Comparison of ENCODE assay signal across 8 mouse cellular contexts in genomic region chr7:100928456-100928855, GRCm38 (mm10). TPM values are rescaled to one million over a fixed set of nuclear protein-coding genes. Genes with fewer than 3 reads are reported as not detected.
DNase-seq lines count a peak whose midpoint lies in the region; ATAC-seq and TF ChIP-seq lines count a peak whose summit lies in the region.

No protein-coding gene starts in this region.

- peak overlapping the region; percentile 96 for H3K4me2 ChIP-seq in heart, embryonic 11.5 days
- peak overlapping the region; percentile 89 for H3K4me2 ChIP-seq in midbrain, embryonic 15.5 days

- no peak for TF ChIP-seq CTCF in embryonic fibroblast, embryonic 13.5 days (IDR thresholded peaks at IDR 0.05; ENCODE audit: borderline replicate concordance, insufficient read depth, low read length)

- H3K27ac ChIP-seq in heart, embryonic 11.5 days (ENCODE audit: low read depth, low read length) = no peak overlapping the region
- H3K27ac ChIP-seq in embryonic fibroblast, embryonic 13.5 days (ENCODE audit: insufficient read depth, low read length) = no peak overlapping the region
- H3K27ac ChIP-seq in midbrain, embryonic 15.5 days = no peak overlapping the region

- no peak for ATAC-seq in heart, embryonic 11.5 days (replicated peaks; ENCODE audit: insufficient number of reproducible peaks, low FRiP score, low TSS enrichment)
- no peak for ATAC-seq in midbrain, embryonic 15.5 days (replicated peaks)

- H3K27me3 ChIP-seq in heart, embryonic 11.5 days (ENCODE audit: control insufficient read depth, insufficient read depth, low read length) = no peaks in the 10 kb centered on the region; the same call in 1 of the 2 replicates
- H3K27me3 ChIP-seq in midbrain, embryonic 15.5 days (replicated peaks) = peaks cover 51% of the 10 kb centered on the region

- intact Hi-C loops in heart, postnatal 14 days (cut with DNase I) = no loop called here

- H3K4me1 ChIP-seq in heart, embryonic 11.5 days (ENCODE audit: control insufficient read depth, insufficient read depth, low read length) = peaks cover 72% of the 10 kb centered on the region
- peaks cover 11% of the 10 kb centered on the region for H3K4me1 ChIP-seq in embryonic fibroblast, embryonic 13.5 days (ENCODE audit: control insufficient read depth, insufficient read depth, low read length)
- peaks cover 58% of the 10 kb centered on the region for H3K4me1 ChIP-seq in midbrain, embryonic 15.5 days

- no peak for TF ChIP-seq POLR2A in embryonic fibroblast, embryonic 13.5 days (IDR thresholded peaks at IDR 0.05; ENCODE audit: low read depth, low read length)

- H3K36me3 ChIP-seq in heart, embryonic 11.5 days (ENCODE audit: control insufficient read depth, insufficient read depth, low read length) = 0 out of 2 replicates have a peak, but pooled peaks cover under 1% of the 10 kb centered on the region
- no peaks in the 10 kb centered on the region for H3K36me3 ChIP-seq in midbrain, embryonic 15.5 days (replicated peaks)

- no peaks in the 10 kb centered on the region for H3K9me3 ChIP-seq in heart, embryonic 11.5 days (replicated peaks; ENCODE audit: control insufficient read depth, low read length)
- no peaks in the 10 kb centered on the region for H3K9me3 ChIP-seq in midbrain, embryonic 15.5 days

- no peak for DNase-seq in heart, postnatal 14 days
- DNase-seq in kidney, postnatal 10 days = peak; percentile 58
- DNase-seq in embryo, embryonic 9.5 days (ENCODE audit: extremely low spot score) = no peak
- DNase-seq in thymus, postnatal 10 days (ENCODE audit: low spot score in 2 of 2) = no peak
- DNase-seq in layer of hippocampus, adult 18-20 months (ENCODE audit: low spot score in 2 of 2) = no peak

- peak overlapping the region; percentile 89; the same call in 1 of the 2 replicates for H3K9ac ChIP-seq in heart, embryonic 11.5 days (ENCODE audit: low read depth, low read length)
- no peak overlapping the region for H3K9ac ChIP-seq in midbrain, embryonic 15.5 days

- 42% methylated on average over 9 of the region's 9 CpGs for WGBS in heart, embryonic 11.5 days (ENCODE audit: insufficient replicate concordance)
- WGBS in midbrain, embryonic 15.5 days = 66% methylated on average over 9 of the region's 9 CpGs

- peak overlapping the region; percentile 82 for H3K4me3 ChIP-seq in heart, embryonic 11.5 days (ENCODE audit: low read depth, low read length)
- H3K4me3 ChIP-seq in embryonic fibroblast, embryonic 13.5 days (ENCODE audit: insufficient read depth, low read length) = peak overlapping the region; percentile 60
- H3K4me3 ChIP-seq in midbrain, embryonic 15.5 days = no peak overlapping the region

RNA-seq across cellular contexts. Expression of gene Arhgef17, which starts 3.5 kb away (rescaled TPM):
- polyA plus RNA-seq in heart, embryonic 11.5 days (2014; fragmentation: Nextera tagmentation; extraction: Ambion mirVana) = 8.5 and 8.8 TPM in 2 replicates
- total RNA-seq in heart, postnatal 14 days (2021) = 10 to 100 TPM; 30.3 to 31.6 TPM
- 43.1 and 54.8 TPM in 2 replicates for polyA plus RNA-seq in embryonic fibroblast, embryonic 13.5 days (2011; ENCODE audit: insufficient read length, low read depth, missing spikeins)
- 13.9 and 14.4 TPM in 2 replicates for polyA plus RNA-seq in midbrain, embryonic 15.5 days (2015; fragmentation: Nextera tagmentation; extraction: Ambion mirVana)
- 100 to 1,000 TPM; 171 to 178 TPM for total RNA-seq in layer of hippocampus, adult 18-20 months (2021)

RNA-seq across cellular contexts. Expression of gene P2ry6, which starts 46.0 kb away (rescaled TPM):
- 2.1 and 2.8 TPM in 2 replicates for polyA plus RNA-seq in heart, embryonic 11.5 days (2014; fragmentation: Nextera tagmentation; extraction: Ambion mirVana)
- total RNA-seq in heart, postnatal 14 days (2021) = 1 to 10 TPM; 4.1 to 4.5 TPM
- polyA plus RNA-seq in embryonic fibroblast, embryonic 13.5 days (2011; ENCODE audit: insufficient read length, low read depth, missing spikeins) = 1.4 and 1.6 TPM in 2 replicates
- polyA plus RNA-seq in midbrain, embryonic 15.5 days (2015; fragmentation: Nextera tagmentation; extraction: Ambion mirVana) = 3.2 and 3.6 TPM in 2 replicates
- total RNA-seq in layer of hippocampus, adult 18-20 months (2021) = 1 to 10 TPM; 2.9 to 3.9 TPM
